Mouse (Mus musculus) G1E (cell line): ENCODE data around the gene Spp2.

Source experiments
- CTCF ChIP-seq: IDR thresholded peaks from 2 replicates; pipeline ENCODE4 v1.5.1; 2012; ENCODE audit warnings: low read depth, low read length, inconsistent platforms, mixed read lengths
- TAL1 ChIP-seq: conservative IDR thresholded peaks from 2 replicates; pipeline ENCODE4 v1.6.1; 2012; ENCODE audit warnings: low read depth, low read length, inconsistent platforms, mixed read lengths

GRCm38 (mm10) chr1:88366881-88367644, 39.7 kb upstream of the Spp2 start:
- TF ChIP-seq CTCF (no peak), TAL1 (no peak)
